Mouse (Mus musculus): Measurements from ENCODE around the gene Trim25.

GRCm38 (mm10) chr11:88953582-88953981 lies 45.6 kb upstream of the Trim25 start:
- TF ChIP-seq EP300 (IDR thresholded peaks at IDR 0.05; ENCODE audit: low read length) (no peak), CTCF (conservative IDR thresholded peaks at IDR 0.05 in 1 of 2, IDR thresholded peaks at IDR 0.05 in 1 of 2; ENCODE audit: low read depth in 2 of 2, low read length in 2 of 2) (no peak; a peak in 1 of 4 replicates), MAZ (IDR thresholded peaks at IDR 0.05; ENCODE audit: low read depth, low read length) (no peak), POLR2AphosphoS2 (IDR thresholded peaks at IDR 0.05; ENCODE audit: low read depth, low read length) (no peak), MAX (IDR thresholded peaks at IDR 0.05; ENCODE audit: low read length) (no peak), POLR2A (IDR thresholded peaks at IDR 0.05; ENCODE audit: low read depth, low read length) (no peak), USF2 (conservative IDR thresholded peaks at IDR 0.05; ENCODE audit: low read depth, low read length) (no peak), ZMIZ1 (IDR thresholded peaks at IDR 0.05; ENCODE audit: low read depth, low read length) (no peak)
